Mouse (Mus musculus) T-helper 2 cell (primary cell): Measurements from ENCODE around the gene Praf2.
"Not testable (repeated sequence)": the region's sequence is repeated elsewhere in the genome, so short reads cannot be mapped to it uniquely, and the experiment has no call there.

Experiments used
- in situ Hi-C: fragments of 300-600 bp; cut with MboI, MseI; formaldehyde crosslinking; loops from one replicate; pipeline ENCODE4 v1.15.1; 2025; ENCODE audit warnings: high pct_unique_total_duplicates

Gene Praf2

DNA sequence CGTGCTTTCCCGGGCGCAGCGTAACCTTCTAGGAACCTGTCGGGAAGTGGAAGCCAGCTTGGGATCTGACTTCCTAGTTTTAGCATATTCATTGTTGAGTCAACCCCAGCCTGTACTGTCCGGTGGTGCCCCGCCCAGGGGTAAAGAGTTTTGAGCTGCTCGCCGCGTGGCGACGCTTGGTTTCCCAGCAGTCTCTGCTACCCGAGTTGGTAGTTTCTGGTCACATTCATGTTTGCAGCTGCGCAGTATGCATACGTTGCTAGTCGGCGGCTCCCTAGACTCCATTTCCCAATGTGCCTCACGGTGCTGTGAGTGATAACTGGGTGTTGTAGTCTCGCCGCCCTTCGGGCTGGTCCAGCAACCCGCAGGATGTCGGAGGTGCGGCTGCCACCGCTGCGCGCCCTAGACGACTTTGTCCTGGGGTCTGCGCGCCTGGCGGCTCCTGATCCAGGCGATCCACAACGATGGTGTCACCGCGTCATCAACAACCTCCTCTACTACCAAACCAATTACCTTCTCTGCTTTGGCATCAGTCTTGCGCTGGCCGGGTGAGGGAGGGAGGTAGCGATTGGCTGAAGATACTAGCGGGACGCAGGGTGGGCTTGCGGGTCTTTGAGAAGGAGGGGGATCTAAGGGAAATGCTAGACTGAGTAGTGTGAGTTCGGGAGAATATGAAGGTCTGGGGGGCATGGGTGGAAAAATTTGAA is at the start of gene Praf2:
Praf2 (plus strand) TSS at position 225 of the 707 bp plus-strand sequence.
- in situ Hi-C loops, result no loop called here

DNA sequence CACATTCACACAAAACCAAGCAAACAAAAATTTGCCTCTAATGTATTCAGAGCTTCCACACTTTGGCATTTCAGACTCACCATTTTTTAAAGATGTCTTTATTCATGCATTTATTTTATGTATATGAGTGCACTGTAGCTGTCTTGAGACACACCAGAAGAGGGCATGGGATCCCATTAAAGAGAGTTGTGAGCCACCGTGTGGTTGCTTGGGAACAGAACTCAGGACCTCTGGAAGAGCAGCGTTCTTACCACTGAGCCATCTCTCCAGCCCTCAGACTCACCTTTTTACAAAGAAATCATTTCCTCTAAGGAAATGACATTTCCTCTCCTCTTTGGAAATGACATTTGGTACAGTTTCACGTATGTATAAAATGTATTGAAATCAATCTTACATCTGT is 49.3 kb upstream of the Praf2 start:
- in situ Hi-C loops, result loop anchor here (5.0 kb wide), 1 partner anchor 37 kb away; no protein-coding TSS in a partner anchor

DNA sequence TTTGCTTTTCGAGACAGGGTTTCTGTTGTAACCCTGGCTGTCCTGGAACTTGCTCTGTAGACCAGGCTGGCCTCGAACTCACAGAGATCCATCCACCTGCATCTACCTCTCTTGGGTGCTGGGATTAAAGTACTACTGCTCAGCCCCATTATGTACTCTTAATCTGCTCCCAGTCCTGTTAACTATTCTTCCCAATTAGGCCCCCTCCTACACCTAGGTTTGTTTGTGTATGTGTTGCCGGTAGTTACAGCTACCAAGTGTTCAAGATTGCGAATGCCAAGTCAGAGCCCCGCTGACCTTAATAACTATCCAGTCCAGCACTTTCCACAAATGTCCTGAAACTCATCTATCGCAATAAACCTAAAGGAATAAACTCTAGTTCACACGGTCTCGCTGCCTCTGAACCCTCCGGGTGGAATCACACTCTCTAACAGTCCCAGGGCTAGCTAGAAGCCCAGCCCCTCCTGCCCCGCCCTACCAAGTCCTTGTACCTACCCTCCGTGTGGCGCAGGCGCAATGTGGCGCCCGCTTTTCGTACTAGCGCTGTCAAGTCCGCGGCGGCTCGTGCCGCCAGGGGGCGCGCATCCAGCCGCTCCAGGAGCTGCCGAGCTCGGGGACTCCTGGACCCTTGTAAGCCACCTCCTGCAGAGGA is 48.7 kb upstream of the Praf2 start:
- in situ Hi-C loops, result loop anchor here (5.0 kb wide), 1 partner anchor 37 kb away; no protein-coding TSS in a partner anchor

GRCm38 (mm10) chrX:7680057-7680412 is 48.2 kb upstream of the Praf2 start:
- in situ Hi-C loops, result no loop called here

DNA sequence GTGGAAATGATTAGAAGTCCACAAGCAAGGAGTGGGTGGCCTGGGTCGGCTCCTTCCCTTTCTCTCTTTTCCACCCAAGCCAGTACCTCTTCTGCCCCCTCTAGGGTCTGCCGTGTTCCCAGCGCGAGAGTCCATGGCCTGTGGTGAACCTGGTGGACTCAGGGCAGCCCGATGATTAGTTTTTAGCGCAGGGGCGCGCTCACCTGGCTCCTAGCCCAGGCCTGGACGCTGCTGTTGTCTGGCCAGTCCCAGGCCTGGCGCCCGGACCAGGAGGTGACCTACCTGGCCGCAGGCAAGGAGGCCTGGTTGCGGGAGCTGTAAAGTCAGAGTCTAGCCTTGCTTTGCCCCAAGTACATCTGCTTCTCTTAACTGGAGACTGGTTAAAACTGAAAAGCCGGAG is 47.4 kb upstream of the Praf2 start, which contains the start of gene Magix:
Magix (minus strand) TSS at position 388 of the 400 bp plus-strand sequence.
- in situ Hi-C loops, result no loop called here

DNA sequence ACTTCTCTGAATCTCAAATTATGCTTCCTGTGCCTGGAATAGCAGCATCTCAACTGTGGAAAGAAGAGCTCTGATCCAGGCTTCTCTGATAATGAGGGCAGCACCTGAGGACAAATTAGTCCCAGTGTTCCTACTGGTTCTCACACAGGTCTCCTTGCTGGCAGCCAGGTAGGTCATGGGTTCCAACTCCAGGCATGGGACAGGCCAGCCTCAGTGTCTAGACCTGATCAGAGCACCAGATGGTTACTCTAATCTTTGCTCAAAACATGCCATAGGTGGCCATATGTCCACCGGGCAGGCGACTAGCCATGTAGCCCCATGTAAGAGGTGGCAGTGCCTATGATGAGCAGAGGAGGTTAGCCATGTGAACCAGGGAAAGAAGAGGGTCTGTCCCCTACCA is 39.9 kb upstream of the Praf2 start:
- in situ Hi-C loops, result no loop called here

- in situ Hi-C loops, result no loop called here
These were observed 37.8 kb upstream of the Praf2 start for GRCm38 (mm10) chrX:7690486-7690885.

GRCm38 (mm10) chrX:7692862-7693261 is 35.4 kb upstream of the Praf2 start:
- in situ Hi-C loops, result no loop called here

- in situ Hi-C loops, result no loop called here
These were observed 31.7 kb upstream of the Praf2 start for GRCm38 (mm10) chrX:7696520-7696919.

GRCm38 (mm10) chrX:7696954-7697381 is 31.3 kb upstream of the Praf2 start, which contains the start of gene Gpkow:
Gpkow (plus strand) TSS chrX:7697131.
- in situ Hi-C loops, result no loop called here

GRCm38 (mm10) chrX:7713764-7714134 is 14.5 kb upstream of the Praf2 start:
- in situ Hi-C loops, result not testable (repeated sequence)

DNA sequence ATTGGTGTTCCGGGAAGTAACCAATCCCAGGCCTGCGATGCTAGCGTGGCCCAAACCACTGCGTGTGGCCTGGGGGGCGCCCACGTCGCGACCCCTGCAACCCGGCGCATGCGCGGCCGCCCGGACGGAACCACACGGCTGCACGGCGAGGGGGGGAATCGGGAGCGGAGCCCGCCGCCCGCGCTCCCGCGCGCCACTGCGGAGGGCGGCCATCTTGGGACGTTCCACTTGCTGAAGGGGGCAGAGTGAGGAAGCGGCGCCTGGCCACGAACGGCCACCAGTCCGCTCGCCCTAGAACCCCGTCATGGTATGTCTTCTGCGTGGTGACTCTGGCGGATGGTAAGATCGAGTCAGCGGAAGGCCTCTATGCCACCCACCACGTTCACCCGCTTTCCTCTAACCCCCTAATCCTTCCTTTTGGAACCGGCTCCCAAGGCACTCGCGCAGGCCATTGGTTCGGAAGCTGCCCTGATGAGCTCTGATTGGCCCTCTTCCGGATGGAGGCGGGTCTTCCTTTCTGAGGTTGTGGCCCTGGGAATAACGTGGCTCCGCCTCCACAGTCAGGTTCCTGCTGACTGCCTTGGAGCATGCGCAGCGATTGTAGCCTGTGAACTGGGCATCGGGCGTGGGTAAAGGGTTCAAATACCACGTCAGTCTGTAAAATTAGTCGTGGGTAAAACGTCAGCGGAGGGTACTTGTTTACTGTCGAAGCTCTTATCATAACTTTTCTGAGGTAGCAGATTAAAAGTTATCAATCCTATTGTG is 13.9 kb upstream of the Praf2 start, which contains the start of gene Wdr45:
Wdr45 (plus strand) TSS at position 199 of the 765 bp plus-strand sequence.
- in situ Hi-C loops, result not testable (repeated sequence)

- in situ Hi-C loops, result not testable (repeated sequence)
These were observed 12.2 kb upstream of the Praf2 start for GRCm38 (mm10) chrX:7716058-7716457.

- in situ Hi-C loops, result no loop called here
These were observed 6.5 kb upstream of the Praf2 start, which contains the start of gene Gm45208 for GRCm38 (mm10) chrX:7721514-7722281. Gm45208 (plus strand) TSS chrX:7722245.

GRCm38 (mm10) chrX:7722282-7722611 is 6.0 kb upstream of the Praf2 start:
- in situ Hi-C loops, result no loop called here

DNA sequence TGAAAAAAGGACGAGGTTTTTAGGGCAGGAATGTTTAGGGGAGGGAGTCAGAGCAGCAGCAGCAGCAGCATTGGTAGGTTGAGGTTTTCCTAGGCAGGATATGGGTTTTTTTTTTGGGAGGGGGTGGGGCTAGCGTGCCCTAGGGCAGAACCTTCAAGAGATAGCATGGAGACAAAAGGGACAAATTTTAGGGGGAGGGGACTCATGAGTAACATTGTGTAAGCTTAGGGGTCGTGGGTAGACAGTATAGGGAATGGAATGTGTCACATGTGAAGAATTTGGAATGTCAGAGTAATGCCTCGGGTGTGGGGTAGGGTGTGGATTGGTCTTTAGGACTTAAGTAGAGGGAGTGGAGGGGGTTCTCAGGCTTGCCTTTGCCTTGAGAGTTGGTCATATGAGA is 5.5 kb upstream of the Praf2 start:
- in situ Hi-C loops, result no loop called here

DNA sequence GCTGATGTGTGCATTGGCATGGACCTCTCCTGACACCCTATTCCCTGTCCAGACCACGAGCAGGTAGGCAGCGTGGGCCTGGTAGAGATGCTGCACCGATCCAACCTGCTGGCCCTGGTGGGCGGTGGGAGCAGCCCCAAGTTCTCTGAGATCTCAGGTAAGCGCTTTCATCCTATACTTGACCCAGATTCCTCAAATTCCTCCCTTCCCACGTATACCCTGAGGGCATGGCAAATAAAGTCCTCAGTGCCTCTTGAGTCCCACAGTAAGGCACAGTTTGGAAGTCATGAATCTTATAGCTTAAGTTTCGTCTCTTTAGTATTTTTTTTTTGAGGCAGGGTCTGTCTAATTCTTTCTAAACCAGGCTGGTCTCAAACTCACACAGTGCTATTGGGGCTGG is 4.1 kb upstream of the Praf2 start:
- in situ Hi-C loops, result no loop called here

DNA sequence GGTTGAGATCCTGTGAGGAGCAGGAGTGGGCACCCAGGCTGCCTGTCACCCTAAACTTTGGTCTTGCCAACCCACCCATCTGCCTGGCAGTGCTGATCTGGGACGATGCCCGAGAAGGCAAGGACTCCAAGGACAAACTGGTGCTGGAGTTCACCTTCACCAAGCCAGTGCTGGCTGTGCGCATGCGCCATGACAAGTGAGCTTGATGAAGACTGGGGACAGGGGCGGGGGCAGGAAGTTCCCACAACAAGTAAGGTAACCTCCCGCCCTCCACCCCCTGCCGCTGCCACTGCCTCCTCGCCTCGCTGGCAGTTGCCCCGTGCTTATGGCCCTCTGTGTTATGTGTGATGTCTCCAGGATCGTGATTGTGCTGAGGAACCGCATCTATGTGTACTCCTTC is 2.4 kb upstream of the Praf2 start:
- in situ Hi-C loops, result no loop called here

DNA sequence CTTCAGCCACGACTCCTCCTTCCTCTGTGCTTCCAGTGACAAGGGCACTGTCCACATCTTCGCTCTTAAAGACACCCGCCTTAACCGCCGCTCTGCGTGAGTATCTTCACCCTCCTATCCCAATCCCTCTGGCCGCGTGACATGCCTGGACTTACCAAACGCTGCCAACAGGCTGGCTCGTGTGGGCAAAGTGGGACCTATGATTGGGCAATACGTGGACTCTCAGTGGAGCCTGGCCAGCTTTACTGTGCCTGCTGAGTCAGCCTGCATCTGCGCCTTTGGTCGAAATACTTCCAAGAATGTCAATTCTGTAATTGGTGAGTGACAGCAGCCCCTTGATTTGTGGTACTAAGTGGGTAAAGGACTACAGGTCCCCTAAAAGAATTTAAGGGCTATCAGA is 1.1 kb upstream of the Praf2 start:
- in situ Hi-C loops, result no loop called here

GRCm38 (mm10) chrX:7728922-7729265 is 655 bp downstream of the Praf2 start:
- in situ Hi-C loops, result no loop called here

- in situ Hi-C loops, result no loop called here
These were observed 5.4 kb downstream of the Praf2 start for GRCm38 (mm10) chrX:7733571-7734156.
